Mouse (Mus musculus): ENCODE measurements around the gene Ppp1r35. TPM values are rescaled to one million over a fixed set of nuclear protein-coding genes. Genes with fewer than 3 reads are reported as not detected.

Gene Ppp1r35
- total RNA-seq, 2 experiments from 2014 or later, result 23.4 to 27.1 TPM

DNA sequence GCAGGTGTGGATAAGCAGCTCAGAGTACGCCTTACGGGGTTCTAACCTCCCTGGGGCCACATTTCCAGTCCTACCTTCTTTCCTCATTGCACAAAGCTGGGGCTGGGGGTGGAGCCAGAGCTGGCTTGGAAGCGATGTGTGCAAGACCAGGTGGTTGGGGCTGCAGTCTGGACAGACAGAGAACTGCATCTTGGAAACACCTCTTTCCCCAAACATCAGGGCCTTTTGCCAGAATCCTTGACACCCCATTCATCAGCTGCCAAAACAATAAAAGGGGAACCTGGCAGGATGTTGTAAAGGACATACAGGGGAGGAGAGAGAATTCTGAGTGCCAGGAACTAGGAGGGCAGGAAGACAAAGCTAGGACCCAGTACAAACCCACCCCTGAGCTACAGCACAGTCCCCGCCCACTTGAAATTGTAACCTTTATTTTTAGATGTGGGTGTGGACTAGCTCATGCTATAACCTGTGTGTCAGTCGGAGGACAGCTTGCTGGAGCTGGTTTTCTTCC, 2.2 kb upstream of the Ppp1r35 start:
- no peak for DNase-seq (ENCODE audit: low spot score in 2 of 2)
- intact Hi-C loops (cut with DNase I), result loop anchor here (10.0 kb wide), 1 partner anchor 432 kb away; no protein-coding TSS in a partner anchor

DNA sequence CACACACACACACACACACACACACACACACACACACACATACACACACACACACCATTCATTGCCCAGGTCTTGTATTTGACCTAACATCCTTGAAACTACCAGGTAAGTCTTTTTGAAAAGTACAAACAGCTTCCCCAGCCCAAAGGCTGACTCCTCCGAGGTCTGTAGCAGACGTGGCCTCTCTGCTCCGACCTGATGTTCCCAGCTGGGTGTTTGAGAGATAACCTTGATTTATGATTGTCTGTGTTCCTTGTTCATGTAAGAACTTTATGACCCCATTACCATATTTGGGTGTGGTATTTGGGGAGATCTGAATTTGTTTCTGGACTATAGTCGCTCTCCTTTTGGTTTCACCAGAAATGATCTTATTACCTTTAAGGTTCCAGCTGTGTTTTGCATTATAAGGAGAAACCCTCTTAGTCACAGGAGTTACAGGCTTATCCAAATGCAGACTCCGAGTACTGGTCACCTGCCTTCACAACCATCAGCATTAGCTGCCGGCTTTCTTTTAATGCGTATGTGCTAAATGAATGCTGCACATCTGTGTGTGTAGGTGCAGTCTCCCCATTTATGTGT, 1.3 kb upstream of the Ppp1r35 start:
- intact Hi-C loops (cut with DNase I), result loop anchor here (10.0 kb wide), 1 partner anchor 433 kb away; no protein-coding TSS in a partner anchor
- no peak for DNase-seq (ENCODE audit: low spot score in 2 of 2)

DNA sequence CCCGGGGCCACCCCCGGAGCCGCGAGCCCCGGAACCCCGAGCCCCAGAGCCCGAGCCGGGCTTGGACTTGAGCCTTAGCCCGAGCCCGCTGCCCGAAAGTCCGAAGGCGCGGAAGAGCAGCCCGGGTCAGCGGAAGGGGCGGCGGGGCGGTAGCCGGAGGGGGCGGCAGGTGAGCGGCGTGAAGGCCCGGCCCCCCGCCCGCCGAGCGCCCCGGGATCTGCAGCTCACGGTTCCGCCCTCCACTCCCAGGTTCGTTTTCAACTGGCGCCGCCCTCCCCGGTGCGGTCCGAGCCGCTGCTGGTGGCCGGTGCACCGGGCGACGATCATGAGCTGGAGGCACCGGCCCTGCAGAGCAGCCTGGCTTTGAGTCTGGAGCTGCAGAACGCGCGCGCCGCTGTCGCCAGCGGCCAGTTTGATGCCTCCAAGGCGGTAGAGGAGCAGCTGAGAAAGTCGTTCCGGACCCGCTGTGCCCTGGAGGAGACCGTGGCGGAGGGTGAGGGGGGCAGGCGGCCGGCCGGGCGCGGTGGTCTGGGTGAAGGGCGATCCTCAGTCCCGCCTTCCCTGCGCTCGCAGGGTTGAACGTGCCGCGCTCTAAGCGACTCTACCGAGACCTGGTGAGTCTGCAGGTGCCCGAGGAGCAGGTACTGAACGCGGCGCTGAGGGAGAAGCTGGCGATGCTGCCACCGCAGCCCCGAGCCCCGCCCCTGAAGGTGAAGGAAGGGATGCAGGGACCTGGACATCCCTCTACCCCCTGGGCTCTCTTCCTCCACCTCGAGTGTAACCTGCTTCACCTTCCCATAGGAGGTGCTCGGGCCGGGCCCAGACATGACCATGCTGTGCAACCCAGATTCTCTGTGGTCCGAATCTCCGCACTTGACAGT, 644 bp downstream of the Ppp1r35 start:
- intact Hi-C loops (cut with DNase I), result loop anchor here (10.0 kb wide), 1 partner anchor 434 kb away; no protein-coding TSS in a partner anchor
- peak in 1 of 2 experiments; percentile 26 for DNase-seq (ENCODE audit: low spot score in 2 of 2)

DNA sequence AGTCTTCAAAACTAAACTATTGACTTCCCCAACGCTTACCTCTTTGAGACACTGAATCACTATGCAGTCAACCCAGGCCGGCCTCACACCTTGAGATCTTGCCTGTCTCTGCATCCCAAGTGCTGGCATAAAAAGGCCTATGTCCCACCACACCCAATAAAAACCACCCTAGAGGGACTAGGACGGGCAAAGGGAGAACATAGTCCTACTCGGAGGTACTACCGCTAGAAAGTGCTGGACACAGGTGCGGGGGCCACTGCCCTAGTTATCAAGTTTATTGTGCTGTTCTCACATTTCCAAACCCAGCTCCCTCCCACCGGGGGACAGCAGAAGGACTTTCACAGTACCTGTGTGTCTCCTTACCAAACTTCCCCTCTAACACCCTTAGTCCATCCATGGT, 3.0 kb downstream of the Ppp1r35 start:
- intact Hi-C loops (cut with DNase I), result no loop called here
- no peak for DNase-seq (ENCODE audit: low spot score in 2 of 2)

DNA sequence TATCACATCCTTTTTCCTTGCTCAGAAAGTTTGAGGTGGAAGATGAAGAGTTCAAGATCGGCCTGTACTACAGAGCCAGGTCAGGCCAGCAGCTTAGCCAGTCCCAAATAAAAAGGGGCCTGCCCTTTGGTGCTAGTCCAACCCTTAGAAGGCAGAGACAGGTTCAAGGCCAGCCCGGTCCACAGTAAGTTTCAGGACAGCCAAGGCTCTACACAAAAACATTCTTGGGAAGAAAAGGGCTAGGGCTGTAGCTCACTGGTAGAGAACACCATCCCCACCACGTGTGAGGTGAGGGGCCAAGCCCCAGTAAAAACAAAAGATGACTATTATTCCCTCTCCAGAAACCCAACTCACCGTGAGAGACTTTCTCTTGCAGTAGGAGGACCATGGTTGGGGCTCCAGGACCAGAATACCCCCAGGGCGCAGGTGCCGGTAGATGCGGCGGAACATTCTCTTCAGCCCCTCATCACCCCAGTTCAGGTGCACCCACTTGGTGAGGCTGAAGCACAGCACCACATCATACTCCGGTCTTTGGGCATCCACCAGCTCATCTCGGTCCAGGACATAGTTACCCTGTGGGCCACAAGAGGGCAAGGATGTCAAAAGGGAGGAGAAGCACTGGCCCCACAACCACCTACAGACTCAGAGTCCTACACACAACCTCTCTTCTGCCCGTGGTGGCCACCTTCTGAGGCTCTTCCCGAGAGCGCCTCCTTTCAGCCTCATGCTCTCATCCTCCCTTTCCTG, 4.3 kb downstream of the Ppp1r35 start:
- DNase-seq (ENCODE audit: low spot score in 2 of 2), result no peak
- intact Hi-C loops (cut with DNase I), result no loop called here

DNA sequence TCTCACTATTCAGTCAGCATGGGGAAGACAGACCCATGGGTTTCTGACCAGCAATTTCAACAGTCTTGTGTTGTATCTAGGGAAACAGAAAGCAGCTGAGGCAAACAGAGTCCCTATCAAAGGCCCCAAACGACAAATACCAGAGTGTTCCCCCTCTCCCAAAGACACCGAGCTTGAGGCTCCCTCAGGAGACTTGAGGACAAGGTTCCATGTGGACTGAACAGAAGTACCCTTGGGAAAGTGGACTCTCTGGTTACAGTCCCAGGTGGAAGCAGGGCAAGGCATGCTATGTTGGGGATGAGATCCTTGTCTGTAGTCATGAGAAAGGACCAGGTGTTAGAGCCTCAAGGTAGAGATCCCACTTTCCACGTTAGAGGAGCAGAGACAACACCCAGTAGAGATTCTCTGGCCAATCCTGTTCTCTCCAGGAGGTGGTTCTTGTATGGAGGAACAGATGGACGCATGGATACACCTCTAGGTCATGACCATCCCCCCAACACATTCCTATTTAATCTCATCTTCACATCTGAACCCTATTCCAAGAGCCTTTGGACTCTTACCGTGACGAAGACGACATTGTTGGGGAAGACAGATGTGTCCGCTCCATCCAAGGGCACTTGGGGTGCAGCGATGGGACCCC, 5.4 kb downstream of the Ppp1r35 start:
- no peak for DNase-seq (ENCODE audit: low spot score in 2 of 2)
- intact Hi-C loops (cut with DNase I), result no loop called here

DNA sequence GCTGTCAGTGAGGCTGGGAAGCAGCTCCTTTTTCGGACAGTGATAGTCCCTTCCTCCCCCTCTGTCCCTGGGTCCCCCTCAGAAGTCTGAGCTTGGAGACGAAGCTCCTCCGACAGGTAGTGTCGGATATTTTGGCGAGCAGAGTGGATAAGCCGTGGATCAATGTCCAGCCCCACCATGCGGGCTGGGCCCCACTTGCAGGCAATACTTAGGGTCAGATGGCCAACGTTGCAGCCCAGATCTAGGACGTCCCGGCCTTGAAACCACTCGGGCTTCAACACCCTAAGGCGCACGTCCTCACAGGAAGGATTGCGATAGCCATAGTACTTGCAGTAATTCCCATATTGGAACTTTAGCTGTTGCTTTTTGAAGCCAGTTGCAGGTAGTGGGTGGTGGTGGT, 5.9 kb downstream of the Ppp1r35 start:
- intact Hi-C loops (cut with DNase I), result no loop called here
- no peak for DNase-seq (ENCODE audit: low spot score in 2 of 2)

DNA sequence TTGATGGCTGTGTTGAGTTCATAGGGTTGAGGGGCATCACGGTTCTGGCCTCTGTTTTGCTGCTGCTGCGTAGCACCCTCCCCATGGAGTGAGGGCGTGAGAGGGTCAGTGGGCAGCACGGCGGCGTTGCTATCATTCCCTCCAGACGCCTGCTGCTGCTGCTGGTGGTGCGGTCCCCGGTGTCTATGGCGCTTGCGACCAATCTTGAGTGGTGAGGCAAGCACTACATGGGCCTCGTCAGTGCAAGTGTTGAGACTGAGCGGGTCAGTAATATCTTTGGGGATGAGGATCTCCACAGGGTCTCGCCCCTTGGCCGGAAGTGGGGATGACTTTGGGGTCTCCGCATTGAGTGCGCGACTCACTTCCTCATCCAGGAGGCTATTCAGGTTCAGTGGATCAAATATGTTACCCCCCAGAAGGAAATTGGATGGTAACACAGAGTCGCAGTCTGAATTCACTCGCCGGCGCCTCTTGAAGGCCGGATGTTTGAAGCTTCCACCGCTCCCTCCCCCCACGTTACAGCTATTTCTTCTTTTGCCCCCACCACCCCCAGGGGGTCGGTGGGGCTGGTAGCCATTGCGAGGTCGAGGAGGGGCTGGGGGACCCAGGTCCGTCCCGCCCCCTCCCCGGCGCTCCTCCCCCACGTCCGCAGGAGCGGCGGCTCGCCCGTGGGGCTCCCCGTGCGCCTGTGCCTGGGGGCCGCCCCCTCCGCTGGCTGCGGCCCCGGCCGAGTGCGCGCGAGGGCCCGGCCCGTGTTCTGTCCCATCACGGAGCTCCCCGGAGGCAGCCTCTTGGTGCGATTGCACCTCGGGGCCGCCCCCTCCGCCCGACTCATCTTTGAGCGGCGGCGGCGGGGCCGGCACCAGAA, 6.7 kb downstream of the Ppp1r35 start:
- peak; percentile 37 to 47 for DNase-seq (ENCODE audit: low spot score in 2 of 2)
- intact Hi-C loops (cut with DNase I), result loop anchor here (5.0 kb wide), 2 partner anchors 372 to 387 kb away; partner anchors contain the start of genes Ap4m1, Mcm7 and Zfp113

DNA sequence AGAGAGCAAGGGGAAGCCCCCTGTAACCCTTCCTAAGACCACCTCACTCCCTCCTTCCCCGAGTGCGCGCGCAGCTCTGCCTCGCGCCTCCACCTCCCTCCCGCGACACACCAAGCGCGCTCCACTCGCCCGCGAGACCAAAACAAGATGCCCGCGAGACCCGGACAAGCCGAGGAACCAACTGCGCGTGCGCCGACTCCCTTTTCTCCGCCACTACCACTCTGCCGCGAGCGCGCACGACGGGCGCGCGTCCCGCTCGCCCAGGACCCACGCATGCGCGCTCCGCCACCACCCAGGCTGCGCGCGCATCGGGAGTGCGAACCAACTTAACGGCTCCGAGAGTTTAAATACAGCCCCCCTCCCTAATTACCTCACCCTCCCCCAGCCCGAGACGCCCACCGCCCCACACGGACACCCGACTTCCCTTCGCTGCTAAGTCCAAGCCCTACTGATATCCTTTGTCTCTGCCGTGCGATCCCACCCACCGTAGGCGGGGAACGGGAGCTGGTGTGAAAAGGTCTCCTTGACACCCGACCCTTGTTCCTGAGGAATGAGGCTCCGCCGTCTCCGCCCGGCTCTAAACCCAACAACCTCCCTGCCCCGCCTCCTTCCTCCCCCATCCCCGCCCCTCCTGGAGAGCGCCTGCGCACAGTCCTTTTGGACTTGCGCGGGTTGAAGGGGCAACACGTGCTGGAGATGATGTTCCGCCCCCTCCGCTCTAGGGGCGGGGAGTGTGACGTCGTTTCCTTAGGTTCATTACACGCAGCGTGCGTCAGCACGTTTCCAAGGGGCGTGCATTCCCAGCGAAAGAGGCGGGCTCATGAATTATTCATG, 7.7 kb downstream of the Ppp1r35 start:
- intact Hi-C loops (cut with DNase I), result loop anchor here (5.0 kb wide), 2 partner anchors 371 to 386 kb away; partner anchors contain the start of genes Ap4m1, Mcm7 and Zfp113
- peak; percentile 99 to 100 for DNase-seq (ENCODE audit: low spot score in 2 of 2)

DNA sequence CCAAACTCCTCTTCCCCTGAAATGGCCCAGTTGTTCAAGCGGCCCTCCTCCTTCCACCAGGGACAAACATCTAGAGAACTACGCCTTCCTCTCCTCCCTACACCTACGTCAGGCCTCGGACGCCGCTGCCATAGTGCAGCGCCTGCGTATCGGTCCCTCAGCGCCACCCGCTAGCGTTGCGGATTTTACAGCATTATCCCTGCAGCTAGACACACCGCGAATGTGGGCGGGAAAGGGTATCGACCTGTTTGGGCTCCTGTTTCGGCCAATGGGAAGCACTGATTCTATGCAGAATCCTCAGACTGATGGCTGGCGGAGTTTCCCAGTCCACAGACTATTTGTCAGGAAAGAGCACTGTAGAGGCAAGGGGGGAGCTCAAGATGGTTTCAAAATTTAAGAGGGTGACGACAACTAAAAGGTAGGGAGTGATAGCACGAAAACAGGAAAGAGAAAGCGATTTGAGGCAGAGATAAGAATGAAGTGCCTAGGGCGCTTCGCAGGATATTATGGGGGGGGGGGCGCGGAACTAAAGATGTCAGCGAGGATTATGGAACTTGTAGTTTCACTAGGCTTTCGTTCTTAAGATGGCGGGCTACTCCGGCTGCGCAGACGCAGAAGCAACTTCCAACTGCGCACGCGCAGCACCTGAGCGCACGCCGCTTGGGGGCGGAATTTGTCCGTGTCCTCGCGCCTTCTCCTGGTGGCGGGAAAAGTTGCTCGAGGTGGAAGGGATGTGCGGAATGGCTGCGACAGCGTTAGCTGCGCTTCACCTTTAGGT, 8.7 kb downstream of the Ppp1r35 start, which contains the start of the genes Mepce and Zcwpw1:
Gene Mepce, minus strand, starts transcription at position 505 of the 778 bp plus-strand sequence.
Gene Zcwpw1, plus strand, starts transcription at position 648 of the 778 bp plus-strand sequence.
- intact Hi-C loops (cut with DNase I), result loop anchor here (5.0 kb wide), 2 partner anchors 370 to 385 kb away; partner anchors contain the start of genes Ap4m1, Mcm7 and Zfp113

DNA sequence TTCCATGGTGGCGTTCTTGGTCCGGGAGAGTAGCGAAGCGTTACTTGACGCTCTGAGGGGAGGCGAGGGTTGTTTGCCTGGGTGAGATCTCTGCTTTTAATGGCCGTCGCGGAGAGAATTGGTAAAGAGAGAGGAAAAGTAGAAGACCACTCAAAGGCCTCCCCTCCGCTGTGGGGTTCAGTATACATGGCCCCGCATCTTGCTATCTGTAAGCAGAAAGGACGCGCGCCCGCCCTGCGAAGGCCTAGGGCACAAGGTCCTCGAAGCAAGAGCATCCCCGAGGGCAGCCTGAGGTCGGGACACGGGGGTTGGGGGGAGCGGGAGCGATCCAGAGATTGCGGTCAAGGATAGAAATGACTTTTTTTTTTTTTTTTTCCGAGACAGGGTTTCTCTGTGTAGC, 9.5 kb downstream of the Ppp1r35 start:
- DNase-seq (ENCODE audit: low spot score in 2 of 2), result peak in 1 of 2 experiments; percentile 14
- intact Hi-C loops (cut with DNase I), result loop anchor here (5.0 kb wide), 2 partner anchors 369 to 384 kb away; partner anchors contain the start of genes Ap4m1, Mcm7 and Zfp113

More for the DNA sequence above, 8.7 kb downstream of the Ppp1r35 start, which contains the start of the genes Mepce and Zcwpw1:
- DNase-seq (ENCODE audit: low spot score in 2 of 2), result peak; percentile 91 to 97

DNA sequence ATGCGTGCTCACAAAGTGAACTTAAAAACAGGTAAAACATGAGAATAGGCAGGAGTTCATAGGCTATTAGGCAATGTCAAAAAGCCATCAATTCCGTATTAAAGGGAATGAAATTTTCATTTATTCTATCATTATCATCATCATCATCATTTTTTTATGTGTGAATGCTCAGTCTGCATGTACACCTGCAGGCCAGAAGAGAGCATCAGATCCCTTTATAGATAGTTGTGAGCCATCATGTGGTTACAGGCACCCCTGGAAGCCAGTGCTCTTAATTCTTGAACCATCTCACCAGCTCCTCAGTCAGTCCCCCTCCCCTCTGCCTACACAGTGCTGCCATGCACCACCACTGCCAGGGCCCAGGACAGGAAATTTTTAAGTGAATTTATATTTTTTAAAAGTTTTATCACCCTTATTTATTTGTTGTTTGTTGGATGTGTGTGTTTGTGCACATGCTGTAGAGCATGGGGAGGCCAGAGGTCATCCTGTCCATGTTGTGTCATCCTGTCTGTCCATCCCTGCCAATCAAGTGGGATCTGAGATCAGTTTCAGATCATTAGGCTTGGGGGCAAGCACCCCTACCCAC, 10.4 kb downstream of the Ppp1r35 start:
- intact Hi-C loops (cut with DNase I), result loop anchor here (5.0 kb wide), 2 partner anchors 368 to 383 kb away; partner anchors contain the start of genes Ap4m1, Mcm7 and Zfp113
- DNase-seq (ENCODE audit: low spot score in 2 of 2), result no peak

DNA sequence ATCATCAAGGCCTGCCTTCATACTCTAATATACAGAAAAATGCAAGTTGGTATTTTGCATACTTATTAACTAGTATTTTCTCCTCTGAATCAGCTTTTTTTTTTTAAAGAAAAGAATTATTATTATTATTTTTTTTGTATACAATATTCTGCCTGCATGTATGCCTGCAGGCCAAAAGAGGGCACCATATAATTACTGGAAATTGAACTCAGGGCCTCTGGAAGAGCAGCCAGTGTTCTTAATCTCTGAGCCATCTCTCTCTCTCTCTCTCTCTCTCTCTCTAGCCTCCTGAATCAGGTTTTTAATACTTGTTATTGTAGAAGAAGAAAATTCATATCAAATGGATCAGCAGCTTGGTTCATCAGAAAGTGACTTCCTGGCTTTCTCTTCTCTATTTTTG, 12.9 kb downstream of the Ppp1r35 start:
- DNase-seq (ENCODE audit: low spot score in 2 of 2), result no peak
- intact Hi-C loops (cut with DNase I), result loop anchor here (5.0 kb wide), 2 partner anchors 86 to 161 kb away; no protein-coding TSS in a partner anchor

DNA sequence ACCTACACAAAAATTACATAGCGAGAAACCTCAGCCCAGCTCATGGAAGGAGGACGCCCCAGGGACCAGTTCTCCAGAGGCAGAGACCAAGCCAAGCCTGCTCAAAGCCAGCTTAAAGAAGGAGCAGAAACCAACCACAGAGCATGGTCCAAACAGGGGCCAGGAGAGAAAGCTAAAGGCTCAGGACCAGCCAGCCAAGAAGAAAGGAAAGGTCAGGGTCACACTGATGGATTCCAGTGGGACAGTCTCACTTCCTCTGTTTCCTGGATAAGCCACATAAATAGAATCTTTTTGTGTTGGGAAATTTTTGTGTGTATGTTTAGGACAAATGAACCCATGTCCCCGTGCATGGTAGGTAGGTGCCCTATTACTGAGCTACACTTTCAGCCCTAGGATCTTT, 18.0 kb downstream of the Ppp1r35 start:
- intact Hi-C loops (cut with DNase I), result no loop called here
- DNase-seq (ENCODE audit: low spot score in 2 of 2), result no peak

DNA sequence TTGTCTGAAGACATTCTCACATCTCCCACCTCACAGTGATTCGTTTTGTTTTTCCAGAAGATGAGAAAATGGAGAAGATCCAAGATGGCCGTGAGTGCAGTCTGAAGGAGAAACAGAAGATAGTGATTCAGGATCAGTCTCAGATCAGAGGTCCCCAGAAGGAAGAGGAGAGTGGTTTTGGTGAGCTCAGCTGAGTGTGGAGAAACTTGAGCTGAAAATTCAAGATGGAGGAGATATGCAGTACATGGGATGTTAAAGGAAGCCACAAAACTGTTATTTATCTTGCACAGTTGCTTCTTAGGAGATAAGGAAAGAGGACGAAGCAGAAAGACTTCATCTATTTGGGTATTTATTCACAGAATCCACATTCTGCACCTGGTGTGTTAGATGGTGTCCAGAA, 22.3 kb downstream of the Ppp1r35 start:
- no peak for DNase-seq (ENCODE audit: low spot score in 2 of 2)
- intact Hi-C loops (cut with DNase I), result no loop called here

DNA sequence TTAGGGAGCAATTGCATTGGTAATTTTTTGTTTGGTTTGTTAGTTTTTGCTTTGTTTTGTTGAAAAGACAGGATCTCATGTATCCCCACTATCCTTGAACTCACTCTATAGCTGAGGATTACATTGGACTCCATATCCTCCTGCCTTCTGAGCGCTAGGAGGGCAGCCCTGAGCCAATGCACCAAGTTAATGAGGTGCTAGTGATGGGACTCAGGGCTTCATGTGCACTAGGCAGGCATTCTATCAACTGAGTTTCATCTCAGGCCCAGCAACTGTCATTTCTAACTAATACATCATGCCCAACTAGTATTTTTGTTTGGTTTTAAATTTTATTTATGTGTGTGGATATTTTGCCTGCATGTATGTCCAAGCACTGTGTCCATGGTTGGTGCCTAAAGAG, 27.5 kb downstream of the Ppp1r35 start:
- intact Hi-C loops (cut with DNase I), result no loop called here
- DNase-seq (ENCODE audit: low spot score in 2 of 2), result no peak

Measured in left cerebral cortex, postnatal 25 days (tissue).